Mouse (Mus musculus) midbrain, embryonic 16.5 days (tissue): ENCODE measurements at regions not wholly inside any gene's neighbourhood (a gene's known extent, or its start where the extent isn't known, plus 50 kb on each side); places are given as distances from the start of the nearest gene placed in this dataset.

ENCODE experiments used
- ATAC-seq: fragments of 200-750 bp; cut with Nextera tagmentation; 2 replicates; pipeline ENCODE4 v1.8.0; 2017; ENCODE audit warnings: moderate TSS enrichment
- H3K27ac ChIP-seq: fragments of 300-500 bp; sonication (generic); 2 replicates; pipeline ENCODE4 v1.5.1; 2014; ENCODE audit warnings: mild to moderate bottlenecking, low read length, mixed read lengths
- H3K27me3 ChIP-seq: fragments of 300-500 bp; sonication (generic); 2 replicates; pipeline ENCODE4 v1.6.1; 2014; ENCODE audit warnings: low read depth, low read length, mixed read lengths; ENCODE audit not compliant: control insufficient read depth, insufficient read depth
- H3K36me3 ChIP-seq: fragments of 300-500 bp; sonication (generic); 2 replicates; pipeline ENCODE4 v1.6.1; 2014; ENCODE audit warnings: mild to moderate bottlenecking, low read length, moderate library complexity, mixed read lengths; ENCODE audit not compliant: control insufficient read depth, insufficient read depth
- H3K4me1 ChIP-seq: fragments of 300-500 bp; sonication (generic); 2 replicates; pipeline ENCODE4 v1.6.1; 2014; ENCODE audit warnings: mild to moderate bottlenecking, low read length, mixed read lengths; ENCODE audit not compliant: control insufficient read depth, insufficient read depth
- H3K4me2 ChIP-seq: fragments of 300-500 bp; sonication (generic); 2 replicates; pipeline ENCODE4 v1.6.1; 2014; ENCODE audit warnings: mild to moderate bottlenecking, low read length, mixed read lengths
- H3K4me3 ChIP-seq: fragments of 300-500 bp; sonication (generic); 2 replicates; pipeline ENCODE4 v1.5.1; 2014; ENCODE audit warnings: low read depth, mild to moderate bottlenecking, low read length, moderate library complexity, mixed read lengths
- H3K9ac ChIP-seq: fragments of 300-500 bp; sonication (generic); 2 replicates; pipeline ENCODE4 v1.6.1; 2014; ENCODE audit warnings: low read depth, low read length, mixed read lengths
- H3K9me3 ChIP-seq: fragments of 300-500 bp; sonication (generic); replicated peaks from 2 replicates; pipeline ENCODE4 v1.6.1; 2014; ENCODE audit warnings: mild to moderate bottlenecking, low read length, mixed read lengths; ENCODE audit not compliant: control insufficient read depth, poor library complexity, severe bottlenecking
- WGBS: fragments of 180-500 bp; shearing (Covaris S2); extraction: QIAGEN DNeasy Blood & Tissue Kit; methylation state at CpG from one replicate; pipeline ENCODE4 v1.1.7; 2014; 5-methylcytosine and 5-hydroxymethylcytosine counted together

DNA sequence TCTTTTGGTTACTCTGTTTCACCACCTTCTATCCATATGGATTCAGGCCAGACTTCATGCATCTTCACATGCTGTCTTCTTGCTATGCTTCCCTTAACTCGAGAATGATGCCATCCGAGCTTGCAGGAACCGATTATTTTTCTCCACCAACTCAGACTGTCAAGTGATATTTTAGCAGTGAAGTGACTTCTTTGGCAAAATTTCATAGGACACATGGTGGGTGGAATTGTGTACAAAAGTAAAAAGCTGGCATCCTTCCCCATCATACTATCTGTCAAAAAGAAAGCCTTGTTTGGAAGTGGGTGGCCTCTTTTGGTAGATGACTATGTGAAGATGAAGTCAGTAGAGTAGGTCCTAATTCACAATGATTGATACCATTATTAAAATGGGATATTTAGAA lies 83.2 kb upstream of the Slc34a2 start:
- WGBS: 94% methylated on average over 3 of the region's 3 CpGs

DNA sequence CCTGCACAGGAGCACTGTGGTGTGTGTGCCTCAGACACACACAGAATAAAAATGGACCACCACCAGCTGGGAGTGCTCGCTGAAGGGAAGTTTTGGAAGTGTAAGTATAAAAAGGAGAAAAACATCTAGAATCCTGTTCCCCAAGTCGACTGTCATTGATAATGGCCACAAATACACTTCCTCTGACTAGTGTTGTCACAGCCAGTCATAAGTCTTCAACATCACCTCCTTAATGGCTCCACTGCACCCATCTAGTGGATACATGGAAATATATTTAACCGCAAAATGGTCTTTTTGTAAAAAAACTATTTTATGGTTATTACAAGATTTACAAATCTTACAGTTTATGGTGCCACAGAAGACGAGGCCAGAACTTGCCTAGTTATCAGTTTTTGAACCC lies 73.7 kb upstream of the Slc34a2 start:
- WGBS: 71% methylated on average over 4 of the region's 4 CpGs
- Histone ChIP-seq H3K4me3 (no peak overlapping the region), H3K4me2 (no peak overlapping the region), H3K9me3 (no peaks in the 10 kb centered on the region), H3K27ac (no peak overlapping the region), H3K36me3 (no peaks in the 10 kb centered on the region), H3K4me1 (no peaks in the 10 kb centered on the region), H3K27me3 (no peaks in the 10 kb centered on the region), H3K9ac (no peak overlapping the region)
- no peak for ATAC-seq

More for the DNA sequence above, 83.2 kb upstream of the Slc34a2 start:
- no peaks in the 10 kb centered on the region for H3K4me1 ChIP-seq
- H3K27ac ChIP-seq: no peak overlapping the region
- no peaks in the 10 kb centered on the region for H3K9me3 ChIP-seq
- ATAC-seq: no peak
- no peak overlapping the region for H3K4me2 ChIP-seq
- H3K36me3 ChIP-seq: no peaks in the 10 kb centered on the region
- no peak overlapping the region for H3K4me3 ChIP-seq
- no peaks in the 10 kb centered on the region for H3K27me3 ChIP-seq
- no peak overlapping the region for H3K9ac ChIP-seq

DNA sequence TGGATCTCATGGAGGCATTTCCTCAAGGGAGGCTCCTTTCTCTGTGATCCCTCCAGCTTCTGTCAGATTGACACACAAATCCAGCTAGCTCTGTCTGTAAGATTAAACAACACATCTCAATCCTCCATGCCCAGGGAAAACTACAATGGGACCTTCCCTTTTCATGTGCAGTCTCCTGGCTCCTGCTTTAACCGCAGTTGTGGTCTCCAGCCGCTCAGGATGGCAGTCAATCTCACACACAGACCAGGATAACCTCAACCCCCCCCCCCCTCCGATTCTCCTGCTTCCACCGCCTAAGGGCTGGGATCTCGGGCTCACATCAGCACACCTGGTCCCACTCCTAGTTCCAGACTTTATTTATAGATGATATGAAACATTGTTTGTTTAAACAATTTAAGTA lies 66.1 kb upstream of the Slc34a2 start:
- no peak overlapping the region for H3K4me3 ChIP-seq
- no peaks in the 10 kb centered on the region for H3K9me3 ChIP-seq
- H3K9ac ChIP-seq: 0 out of 2 replicates have a peak overlapping the region, but pooled peaks have one; percentile 14
- H3K4me2 ChIP-seq: no peak overlapping the region
- no peak overlapping the region for H3K27ac ChIP-seq
- H3K4me1 ChIP-seq: peaks cover 2% of the 10 kb centered on the region; the same call in 1 of the 2 replicates
- H3K27me3 ChIP-seq: no peaks in the 10 kb centered on the region
- 0 out of 2 replicates have a peak, but pooled peaks have one; percentile 56 for ATAC-seq
- WGBS: 26% methylated on average over 5 of the region's 5 CpGs
- no peaks in the 10 kb centered on the region for H3K36me3 ChIP-seq

DNA sequence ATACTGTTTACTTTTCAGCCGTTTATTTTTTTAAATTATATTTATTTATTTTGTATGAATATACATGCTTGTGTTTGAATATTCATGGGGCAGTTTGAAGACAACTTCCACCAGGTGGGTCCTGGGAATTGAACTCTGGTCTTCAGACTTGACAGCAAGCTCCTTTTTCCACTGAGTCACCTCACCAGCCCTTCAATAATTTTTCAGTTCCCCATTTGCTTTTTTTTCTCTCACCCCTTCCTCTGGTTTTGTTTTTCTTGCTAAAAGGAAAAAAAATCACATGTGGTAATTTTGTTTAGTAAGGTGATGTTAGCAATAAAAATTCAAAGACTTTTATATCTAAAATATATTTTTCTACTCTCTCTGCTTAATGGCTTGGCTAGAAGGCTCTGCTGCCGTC lies 64.9 kb upstream of the Slc34a2 start:
- H3K36me3 ChIP-seq: no peaks in the 10 kb centered on the region
- no peak for ATAC-seq
- no peaks in the 10 kb centered on the region for H3K27me3 ChIP-seq
- WGBS: 80% methylated on average over 2 of the region's 2 CpGs
- no peak overlapping the region for H3K27ac ChIP-seq
- no peak overlapping the region for H3K4me3 ChIP-seq
- no peak overlapping the region for H3K9ac ChIP-seq
- peaks cover 2% of the 10 kb centered on the region; the same call in 1 of the 2 replicates for H3K4me1 ChIP-seq
- no peak overlapping the region for H3K4me2 ChIP-seq
- no peaks in the 10 kb centered on the region for H3K9me3 ChIP-seq

DNA sequence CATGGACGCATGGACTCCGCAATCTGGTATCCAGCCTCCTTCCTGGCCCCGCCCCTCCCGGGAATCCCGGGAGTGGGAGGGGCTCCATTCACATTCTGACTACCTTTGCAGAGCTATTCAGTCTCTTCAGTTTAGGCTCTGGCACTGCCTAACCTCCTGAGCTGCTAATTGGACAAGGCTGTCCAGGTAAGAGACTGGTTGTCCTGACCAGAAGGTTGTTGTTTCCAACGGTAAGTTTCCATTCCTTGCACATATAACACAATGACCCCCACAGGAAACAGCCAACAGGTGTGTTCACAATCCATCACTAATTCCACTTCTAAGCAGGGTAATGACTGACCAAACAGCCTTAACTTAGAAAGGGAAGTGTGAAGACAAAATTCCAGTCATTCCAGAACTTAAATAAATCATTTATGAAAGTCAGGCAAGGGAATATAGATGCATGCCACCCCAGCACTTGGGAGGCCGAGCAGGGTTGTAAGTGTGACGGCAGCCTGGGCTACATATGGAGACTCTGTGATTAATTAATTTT lies 62.3 kb upstream of the Slc34a2 start:
- H3K36me3 ChIP-seq: no peaks in the 10 kb centered on the region
- H3K27ac ChIP-seq: no peak overlapping the region
- WGBS: 73% methylated on average over 8 of the region's 8 CpGs
- no peak for ATAC-seq
- no peaks in the 10 kb centered on the region for H3K27me3 ChIP-seq
- H3K4me3 ChIP-seq: no peak overlapping the region
- H3K9ac ChIP-seq: no peak overlapping the region
- H3K4me2 ChIP-seq: no peak overlapping the region
- no peaks in the 10 kb centered on the region for H3K9me3 ChIP-seq
- H3K4me1 ChIP-seq: peaks cover 2% of the 10 kb centered on the region; the same call in 1 of the 2 replicates

DNA sequence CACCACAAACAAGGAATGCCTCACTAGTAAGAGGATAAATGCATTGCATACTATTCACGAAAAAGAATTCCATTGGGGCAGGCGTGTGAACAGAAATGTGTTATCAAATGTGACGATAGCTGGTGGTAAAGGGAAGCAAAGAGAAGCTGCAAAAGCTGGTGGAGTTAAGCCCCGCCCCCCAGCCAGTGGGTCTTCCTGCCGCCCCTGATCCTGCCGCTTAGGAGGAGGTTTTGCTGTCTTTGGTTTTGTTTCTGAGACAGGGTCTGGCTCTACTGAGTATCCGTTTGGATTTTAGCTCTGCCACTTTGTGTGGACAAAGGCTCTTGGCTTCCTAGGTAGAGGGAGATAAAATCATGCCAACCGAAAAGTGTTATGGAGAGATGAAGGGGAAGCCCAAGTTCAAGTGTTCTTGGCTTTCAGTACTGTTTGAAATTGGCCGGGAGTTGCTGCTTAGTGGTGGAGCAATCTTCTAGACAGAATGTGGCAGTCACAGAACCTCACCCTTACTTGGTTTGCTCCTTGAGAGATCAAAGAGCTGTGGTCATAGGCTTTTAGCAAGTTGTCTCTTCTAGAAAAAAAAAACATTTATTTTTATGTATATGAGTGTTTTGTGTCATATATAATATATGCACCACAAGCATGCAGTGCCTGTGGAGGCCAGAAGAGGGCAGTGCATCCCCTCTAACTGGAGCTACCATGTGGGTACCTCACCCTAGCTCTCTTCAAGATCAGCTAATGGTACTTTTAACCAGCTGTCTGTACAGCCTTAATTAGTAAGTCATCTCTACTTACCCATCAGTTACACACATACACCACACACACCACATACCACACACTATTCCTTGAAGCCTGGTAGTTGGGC lies 59.8 kb upstream of the Slc34a2 start:
- Histone ChIP-seq H3K27me3 (no peaks in the 10 kb centered on the region), H3K4me1 (no peaks in the 10 kb centered on the region), H3K4me3 (no peak overlapping the region), H3K9ac (no peak overlapping the region), H3K36me3 (no peaks in the 10 kb centered on the region), H3K9me3 (no peaks in the 10 kb centered on the region), H3K4me2 (no peak overlapping the region), H3K27ac (no peak overlapping the region)
- no peak for ATAC-seq
- 72% methylated on average over 9 of the region's 9 CpGs for WGBS

DNA sequence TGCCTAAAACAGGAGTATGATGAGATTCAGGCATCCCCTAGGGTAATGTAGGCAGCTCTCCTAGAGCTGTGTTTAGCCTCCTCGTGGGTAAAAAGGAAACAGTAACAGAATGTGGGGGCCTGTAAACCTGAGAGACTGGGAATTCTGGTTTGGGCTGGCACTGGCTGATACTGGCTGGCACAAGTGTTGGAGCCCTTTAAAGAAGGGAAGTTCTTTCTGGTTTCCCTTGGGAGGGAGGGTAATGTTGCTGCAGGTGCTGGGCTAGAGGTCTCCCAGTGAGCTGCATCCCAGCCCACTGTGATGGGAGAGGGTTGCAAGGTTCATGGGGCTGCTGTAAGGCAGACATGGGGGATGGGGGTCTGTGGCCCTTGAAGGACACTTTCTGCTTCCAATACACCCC lies 58.4 kb upstream of the Slc34a2 start:
- Histone ChIP-seq H3K9me3 (no peaks in the 10 kb centered on the region), H3K4me2 (no peak overlapping the region), H3K4me1 (no peaks in the 10 kb centered on the region), H3K27ac (no peak overlapping the region), H3K4me3 (no peak overlapping the region), H3K27me3 (no peaks in the 10 kb centered on the region), H3K9ac (no peak overlapping the region), H3K36me3 (no peaks in the 10 kb centered on the region)
- no peak for ATAC-seq
- 79% methylated on average over 1 of the region's 1 CpGs for WGBS

DNA sequence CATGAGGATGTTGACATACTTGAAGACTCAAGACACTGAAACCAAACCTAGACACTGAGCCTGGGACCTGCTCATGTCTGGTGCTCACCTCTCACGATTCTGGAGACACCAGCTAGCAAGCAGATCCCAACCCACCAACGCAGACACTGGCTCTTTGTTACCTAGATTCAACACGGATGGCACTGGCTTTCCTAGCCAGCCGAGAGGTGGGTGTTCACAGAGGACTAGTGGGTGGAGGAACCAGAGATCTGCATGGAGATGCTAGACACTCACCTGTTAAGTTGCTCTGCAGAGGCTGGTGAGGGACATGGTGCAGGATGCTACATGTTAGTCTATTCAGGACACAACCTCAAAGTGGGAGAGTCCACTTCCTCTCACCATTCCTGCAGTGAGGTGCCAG lies 55.8 kb upstream of the Slc34a2 start:
- no peak overlapping the region for H3K4me2 ChIP-seq
- no peaks in the 10 kb centered on the region for H3K9me3 ChIP-seq
- no peaks in the 10 kb centered on the region for H3K27me3 ChIP-seq
- H3K9ac ChIP-seq: no peak overlapping the region
- 84% methylated on average over 4 of the region's 4 CpGs for WGBS
- no peaks in the 10 kb centered on the region for H3K4me1 ChIP-seq
- H3K4me3 ChIP-seq: no peak overlapping the region
- ATAC-seq: no peak
- H3K36me3 ChIP-seq: no peaks in the 10 kb centered on the region
- H3K27ac ChIP-seq: no peak overlapping the region

DNA sequence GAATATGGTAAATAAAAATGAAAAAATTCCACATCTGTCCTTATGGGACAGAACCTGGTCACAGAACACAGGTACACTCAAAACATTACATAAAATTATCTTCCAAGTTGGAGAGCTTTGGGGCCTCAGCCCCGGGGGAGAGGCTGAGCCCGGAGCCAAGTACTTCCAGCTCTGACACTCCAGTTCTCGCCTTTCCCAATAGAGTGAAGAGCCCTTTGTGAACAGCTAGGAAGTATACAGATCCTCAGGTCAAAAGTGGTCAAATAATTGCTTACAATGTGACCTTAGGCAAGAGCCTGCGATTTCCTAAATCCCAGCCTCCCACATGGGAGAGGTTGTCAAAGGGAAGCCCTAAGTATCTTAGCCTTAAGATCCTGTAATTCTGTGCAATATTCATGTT lies 55.1 kb upstream of the Slc34a2 start:
- H3K27me3 ChIP-seq: no peaks in the 10 kb centered on the region
- H3K4me3 ChIP-seq: no peak overlapping the region
- no peaks in the 10 kb centered on the region for H3K36me3 ChIP-seq
- H3K9ac ChIP-seq: no peak overlapping the region
- H3K4me1 ChIP-seq: no peaks in the 10 kb centered on the region
- no peak for ATAC-seq
- H3K27ac ChIP-seq: no peak overlapping the region
- H3K9me3 ChIP-seq: no peaks in the 10 kb centered on the region
- WGBS: 69% methylated on average over 4 of the region's 4 CpGs
- H3K4me2 ChIP-seq: no peak overlapping the region
